Mouse (Mus musculus) thymus, postnatal 4 days (tissue): ENCODE measurements at regions not wholly inside any gene's neighbourhood (a gene's known extent, or its start where the extent isn't known, plus 50 kb on each side); places are given as distances from the start of the nearest gene placed in this dataset.

ENCODE experiments used
- DNase-seq: peaks from one replicate; pipeline ENCODE4 v3.0.0; 2021

GRCm38 (mm10) chr1:138343451-138343850, 69.9 kb downstream of the Atp6v1g3 start:
- no peak for DNase-seq

GRCm38 (mm10) chr1:138344920-138345319, 71.4 kb downstream of the Atp6v1g3 start:
- DNase-seq: no peak

- DNase-seq: no peak
These were observed 72.5 kb downstream of the Atp6v1g3 start for GRCm38 (mm10) chr1:138345992-138346391.

- DNase-seq: no peak
These were observed 73.4 kb downstream of the Atp6v1g3 start for GRCm38 (mm10) chr1:138346904-138347303.

- DNase-seq: no peak
These were observed 74.9 kb downstream of the Atp6v1g3 start for GRCm38 (mm10) chr1:138348447-138348846.

GRCm38 (mm10) chr1:138349099-138349498, 75.6 kb downstream of the Atp6v1g3 start:
- DNase-seq: no peak

GRCm38 (mm10) chr1:138356407-138356806, 82.9 kb downstream of the Atp6v1g3 start:
- DNase-seq: no peak

GRCm38 (mm10) chr1:138362684-138363472, 89.3 kb downstream of the Atp6v1g3 start:
- no peak for DNase-seq

GRCm38 (mm10) chr1:138369953-138370482, 96.5 kb downstream of the Atp6v1g3 start:
- DNase-seq: no peak

GRCm38 (mm10) chr1:138371474-138371873, 97.9 kb downstream of the Atp6v1g3 start:
- no peak for DNase-seq

- no peak for DNase-seq
These were observed 110.6 kb downstream of the Atp6v1g3 start for GRCm38 (mm10) chr1:138384146-138384545.

- DNase-seq: peak; percentile 18
These were observed 111.8 kb downstream of the Atp6v1g3 start for GRCm38 (mm10) chr1:138385156-138385841.

- DNase-seq: no peak
These were observed 112.5 kb downstream of the Atp6v1g3 start for GRCm38 (mm10) chr1:138386001-138386400.

- no peak for DNase-seq
These were observed 115.1 kb downstream of the Atp6v1g3 start for GRCm38 (mm10) chr1:138388634-138389033.

GRCm38 (mm10) chr1:138389676-138390075, 116.1 kb downstream of the Atp6v1g3 start:
- no peak for DNase-seq

GRCm38 (mm10) chr1:138418610-138419009, 145.1 kb downstream of the Atp6v1g3 start:
- DNase-seq: no peak

GRCm38 (mm10) chr1:138427416-138427815, 153.9 kb downstream of the Atp6v1g3 start:
- DNase-seq: no peak
